Mouse (Mus musculus) ES-Bruce4 (cell line): ENCODE measurements around the gene Cyp39a1. TPM values are rescaled to one million over a fixed set of nuclear protein-coding genes. Genes with fewer than 3 reads are reported as not detected.

Experiments used
- H3K27ac ChIP-seq: 2 replicates; pipeline ENCODE4 v1.5.1; 2012; ENCODE audit warnings: low read length, inconsistent platforms; ENCODE audit not compliant: insufficient read depth
- H3K27me3 ChIP-seq: 2 replicates; pipeline ENCODE4 v1.6.1; 2012; ENCODE audit warnings: mild to moderate bottlenecking, low read length, inconsistent platforms; ENCODE audit not compliant: control insufficient read depth, poor library complexity, insufficient read depth, severe bottlenecking
- H3K36me3 ChIP-seq: 2 replicates; pipeline ENCODE4 v1.6.1; 2012; ENCODE audit warnings: inconsistent platforms, mild to moderate bottlenecking, low read length, moderate library complexity; ENCODE audit not compliant: control insufficient read depth, poor library complexity, insufficient read depth, severe bottlenecking
- H3K4me1 ChIP-seq: one replicate; pipeline ENCODE4 v1.8.1; 2011; ENCODE audit warnings: low read length; ENCODE audit not compliant: control insufficient read depth, insufficient read depth
- H3K4me3 ChIP-seq: 2 replicates; pipeline ENCODE4 v1.5.1; 2011; ENCODE audit warnings: low read depth, mild to moderate bottlenecking, low read length
- H3K9ac ChIP-seq: 2 replicates; pipeline ENCODE4 v1.6.1; 2012; ENCODE audit warnings: low read depth, mild to moderate bottlenecking, inconsistent platforms; ENCODE audit not compliant: poor library complexity, severe bottlenecking
- H3K9me3 ChIP-seq: replicated peaks from 2 replicates; pipeline ENCODE4 v1.6.1; 2012; ENCODE audit warnings: mild to moderate bottlenecking, low read length, inconsistent platforms; ENCODE audit not compliant: control insufficient read depth, poor library complexity, insufficient read depth, severe bottlenecking
- CTCF ChIP-seq: IDR thresholded peaks from one replicate; pipeline ENCODE4 v1.8.1; 2011; ENCODE audit warnings: low read depth, low read length
- EP300 ChIP-seq: IDR thresholded peaks from 2 replicates; pipeline ENCODE4 v1.6.1; 2011; ENCODE audit warnings: low read depth, low read length; ENCODE audit not compliant: insufficient read depth
- POLR2A ChIP-seq: IDR thresholded peaks from one replicate; pipeline ENCODE4 v1.8.1; 2011; ENCODE audit warnings: low read length; ENCODE audit not compliant: insufficient read depth
- polyA plus RNA-seq: library from polyadenylated mRNA; stranded (reverse); fragments of >200 nt; gene quantifications from 2 replicates; pipeline ENCODE4 v1.2.4, GENCODE M21; 2011; ENCODE audit warnings: low read depth; ENCODE audit not compliant: missing spikeins, insufficient read depth, insufficient read length

Cyp39a1 gene
- polyA plus RNA-seq, 1 experiment: 9.3 TPM

- H3K4me3 ChIP-seq: no peak overlapping the region
- H3K27ac ChIP-seq: no peak overlapping the region
- no peaks in the 10 kb centered on the region for H3K9me3 ChIP-seq
- no peaks in the 10 kb centered on the region for H3K27me3 ChIP-seq
- no peak for TF ChIP-seq CTCF
- TF ChIP-seq POLR2A: no peak
- no peak for TF ChIP-seq EP300
- no peaks in the 10 kb centered on the region for H3K4me1 ChIP-seq
- H3K36me3 ChIP-seq: no peaks in the 10 kb centered on the region
- no peak overlapping the region for H3K9ac ChIP-seq
These were observed 87.5 kb downstream of the Cyp39a1 start for GRCm38 (mm10) chr17:43754687-43755086.

GRCm38 (mm10) chr17:43758607-43759259 is 91.5 kb downstream of the Cyp39a1 start:
- TF ChIP-seq EP300 (no peak), POLR2A (no peak), CTCF (peak; percentile 32)
- H3K36me3 ChIP-seq: no peaks in the 10 kb centered on the region
- H3K9ac ChIP-seq: no peak overlapping the region
- no peaks in the 10 kb centered on the region for H3K27me3 ChIP-seq
- H3K4me3 ChIP-seq: no peak overlapping the region
- no peak overlapping the region for H3K27ac ChIP-seq
- H3K9me3 ChIP-seq: no peaks in the 10 kb centered on the region
- no peaks in the 10 kb centered on the region for H3K4me1 ChIP-seq

- TF ChIP-seq EP300: no peak
- TF ChIP-seq CTCF: no peak
- no peak for TF ChIP-seq POLR2A
- H3K9ac ChIP-seq: no peak overlapping the region
- H3K36me3 ChIP-seq: no peaks in the 10 kb centered on the region
- no peaks in the 10 kb centered on the region for H3K9me3 ChIP-seq
- H3K4me3 ChIP-seq: no peak overlapping the region
- H3K4me1 ChIP-seq: no peaks in the 10 kb centered on the region
- H3K27me3 ChIP-seq: no peaks in the 10 kb centered on the region
- H3K27ac ChIP-seq: no peak overlapping the region
These were observed 117.3 kb downstream of the Cyp39a1 start for GRCm38 (mm10) chr17:43784531-43784930.

- Histone ChIP-seq H3K4me3 (no peak overlapping the region), H3K27ac (no peak overlapping the region), H3K36me3 (no peaks in the 10 kb centered on the region), H3K4me1 (no peaks in the 10 kb centered on the region), H3K9me3 (no peaks in the 10 kb centered on the region), H3K27me3 (no peaks in the 10 kb centered on the region), H3K9ac (no peak overlapping the region)
- TF ChIP-seq EP300 (no peak), POLR2A (no peak), CTCF (no peak)
These were observed 121.0 kb downstream of the Cyp39a1 start for GRCm38 (mm10) chr17:43788222-43788621.

- no peak overlapping the region for H3K27ac ChIP-seq
- H3K4me3 ChIP-seq: no peak overlapping the region
- no peaks in the 10 kb centered on the region for H3K27me3 ChIP-seq
- no peaks in the 10 kb centered on the region for H3K9me3 ChIP-seq
- no peak overlapping the region for H3K9ac ChIP-seq
- H3K4me1 ChIP-seq: no peaks in the 10 kb centered on the region
- TF ChIP-seq POLR2A (no peak), CTCF (no peak), EP300 (no peak)
- H3K36me3 ChIP-seq: no peaks in the 10 kb centered on the region
These were observed 122.2 kb downstream of the Cyp39a1 start for GRCm38 (mm10) chr17:43789376-43789775.

GRCm38 (mm10) chr17:43791751-43792150 is 124.5 kb downstream of the Cyp39a1 start:
- Histone ChIP-seq H3K27me3 (no peaks in the 10 kb centered on the region), H3K9me3 (no peaks in the 10 kb centered on the region), H3K36me3 (no peaks in the 10 kb centered on the region), H3K27ac (no peak overlapping the region), H3K9ac (no peak overlapping the region), H3K4me1 (no peaks in the 10 kb centered on the region), H3K4me3 (no peak overlapping the region)
- TF ChIP-seq POLR2A: no peak
- no peak for TF ChIP-seq CTCF
